Mouse (Mus musculus) heart, embryonic 15.5 days (tissue): ENCODE results near the gene Kcnt1. TPM values are rescaled to one million over a fixed set of nuclear protein-coding genes. Genes with fewer than 3 reads are reported as not detected.

Experiments
- polyA plus RNA-seq: library from polyadenylated mRNA; unstranded; fragments of >200 nt; fragmentation: Nextera tagmentation; extraction: Ambion mirVana; gene quantifications from 2 replicates; pipeline ENCODE4 v1.2.1, GENCODE M21; 2015

Gene Kcnt1
- polyA plus RNA-seq, 1 experiment from 2014 or later, result not detected

Other genes with a start within 250 kb of the Kcnt1 start
- gene Ccdc183, start 246.1 kb upstream of the Kcnt1 start, polyA plus RNA-seq, result 0.09 and 0.13 TPM in 2 replicates
- gene Tmem141, start 241.7 kb upstream of the Kcnt1 start, polyA plus RNA-seq, result 19.0 and 21.9 TPM in 2 replicates
- 3.3 and 4.8 TPM in 2 replicates for gene Fcna, start 235.7 kb upstream of the Kcnt1 start, polyA plus RNA-seq
- not detected in 2 replicates for gene Lcn8, start 210.6 kb upstream of the Kcnt1 start, polyA plus RNA-seq
- gene Lcn5, start 205.8 kb upstream of the Kcnt1 start, polyA plus RNA-seq, result not detected in 2 replicates
- not detected in 2 replicates for gene Lcn6, start 186.9 kb upstream of the Kcnt1 start, polyA plus RNA-seq
- not detected in 2 replicates for gene Lcn10, start 181.0 kb upstream of the Kcnt1 start, polyA plus RNA-seq
- not detected in 2 replicates for gene Obp2a, start 163.7 kb upstream of the Kcnt1 start, polyA plus RNA-seq
- 44.7 and 47.4 TPM in 2 replicates for gene Bmyc, start 157.0 kb upstream of the Kcnt1 start, polyA plus RNA-seq
- gene Obp2b, start 126.7 kb upstream of the Kcnt1 start, polyA plus RNA-seq, result not detected in 2 replicates
- gene Lcn3, start 98.2 kb upstream of the Kcnt1 start, polyA plus RNA-seq, result not detected in 2 replicates
- gene Lcn11, start 86.7 kb upstream of the Kcnt1 start, polyA plus RNA-seq, result not detected in 2 replicates
- not detected in 2 replicates for gene Gm13539, start 81.5 kb upstream of the Kcnt1 start, polyA plus RNA-seq
- gene Glt6d1, start 47.9 kb upstream of the Kcnt1 start, polyA plus RNA-seq, result not detected in 2 replicates
- not detected in 2 replicates for gene Lcn9, start 40.6 kb upstream of the Kcnt1 start, polyA plus RNA-seq
- gene Sohlh1, start 16.5 kb upstream of the Kcnt1 start, polyA plus RNA-seq, result not detected in 2 replicates
- gene Camsap1, start 119.5 kb downstream of the Kcnt1 start, polyA plus RNA-seq, result 11.6 and 12.8 TPM in 2 replicates
- 105 and 107 TPM in 2 replicates for gene Ubac1, start 158.0 kb downstream of the Kcnt1 start, polyA plus RNA-seq